Mouse (Mus musculus): ENCODE measurements around the gene Cep72. TPM values are rescaled to one million over a fixed set of nuclear protein-coding genes. Genes with fewer than 3 reads are reported as not detected.
"Not testable (repeated sequence)": the region's sequence is repeated elsewhere in the genome, so short reads cannot be mapped to it uniquely, and the experiment has no call there.

The Cep72 gene
- polyA plus RNA-seq, 1 experiment, result 2.2 TPM

- no peak for TF ChIP-seq POLR2A (IDR thresholded peaks at IDR 0.05; ENCODE audit: low read depth, low read length)
- no peak for TF ChIP-seq CTCF (conservative IDR thresholded peaks at IDR 0.05; ENCODE audit: insufficient read depth, insufficient read length, low read depth, low read length)
- Histone ChIP-seq H3K4me3 (ENCODE audit: insufficient read depth, low read depth, low read length) (no peak overlapping the region), H3K36me3 (ENCODE audit: control insufficient read depth, insufficient read depth, low read length) (no peaks in the 10 kb centered on the region), H3K27me3 (replicated peaks; ENCODE audit: control insufficient read depth, insufficient read depth, low read length) (no peaks in the 10 kb centered on the region), H3K4me1 (ENCODE audit: control insufficient read depth, insufficient read depth, low read length) (no peaks in the 10 kb centered on the region), H3K27ac (ENCODE audit: insufficient read depth, low read depth, low read length) (no peak overlapping the region)
- no peak for DNase-seq
- 78% methylated on average over 4 of the region's 4 CpGs for WGBS
These were observed 44.7 kb downstream of the Cep72 start for GRCm38 (mm10) chr13:74017426-74017825.

GRCm38 (mm10) chr13:74015908-74016307 lies 46.2 kb downstream of the Cep72 start:
- 72% methylated on average over 4 of the region's 4 CpGs for WGBS
- no peaks in the 10 kb centered on the region for H3K27me3 ChIP-seq (replicated peaks; ENCODE audit: control insufficient read depth, insufficient read depth, low read length)
- no peaks in the 10 kb centered on the region for H3K36me3 ChIP-seq (ENCODE audit: control insufficient read depth, insufficient read depth, low read length)
- no peak overlapping the region for H3K27ac ChIP-seq (ENCODE audit: insufficient read depth, low read depth, low read length)
- H3K4me1 ChIP-seq (ENCODE audit: control insufficient read depth, insufficient read depth, low read length), result no peaks in the 10 kb centered on the region
- TF ChIP-seq CTCF (conservative IDR thresholded peaks at IDR 0.05; ENCODE audit: insufficient read depth, insufficient read length, low read depth, low read length) (no peak), POLR2A (IDR thresholded peaks at IDR 0.05; ENCODE audit: low read depth, low read length) (no peak)
- H3K4me3 ChIP-seq (ENCODE audit: insufficient read depth, low read depth, low read length), result no peak overlapping the region
- DNase-seq, result no peak

- no peak for DNase-seq
- Histone ChIP-seq H3K27me3 (replicated peaks; ENCODE audit: control insufficient read depth, insufficient read depth, low read length) (no peaks in the 10 kb centered on the region), H3K36me3 (ENCODE audit: control insufficient read depth, insufficient read depth, low read length) (no peaks in the 10 kb centered on the region), H3K27ac (ENCODE audit: insufficient read depth, low read depth, low read length) (no peak overlapping the region), H3K4me3 (ENCODE audit: insufficient read depth, low read depth, low read length) (peak overlapping the region; percentile 59; the same call in 1 of the 2 replicates), H3K4me1 (ENCODE audit: control insufficient read depth, insufficient read depth, low read length) (no peaks in the 10 kb centered on the region)
- 27% methylated on average over 3 of the region's 3 CpGs for WGBS
- TF ChIP-seq POLR2A (IDR thresholded peaks at IDR 0.05; ENCODE audit: low read depth, low read length), result no peak
- TF ChIP-seq CTCF (conservative IDR thresholded peaks at IDR 0.05; ENCODE audit: insufficient read depth, insufficient read length, low read depth, low read length), result no peak
These were observed 51.4 kb downstream of the Cep72 start for GRCm38 (mm10) chr13:74010678-74011077.

- Histone ChIP-seq H3K27me3 (replicated peaks; ENCODE audit: control insufficient read depth, insufficient read depth, low read length) (no peaks in the 10 kb centered on the region), H3K4me3 (ENCODE audit: insufficient read depth, low read depth, low read length) (peak overlapping the region; percentile 59), H3K36me3 (ENCODE audit: control insufficient read depth, insufficient read depth, low read length) (no peaks in the 10 kb centered on the region), H3K4me1 (ENCODE audit: control insufficient read depth, insufficient read depth, low read length) (no peaks in the 10 kb centered on the region), H3K27ac (ENCODE audit: insufficient read depth, low read depth, low read length) (no peak overlapping the region)
- no peak for TF ChIP-seq CTCF (conservative IDR thresholded peaks at IDR 0.05; ENCODE audit: insufficient read depth, insufficient read length, low read depth, low read length)
- TF ChIP-seq POLR2A (IDR thresholded peaks at IDR 0.05; ENCODE audit: low read depth, low read length), result no peak
- DNase-seq, result peak; percentile 72
- WGBS, result 3% methylated on average over 55 of the region's 55 CpGs
These were observed 52.1 kb downstream of the Cep72 start for GRCm38 (mm10) chr13:74009791-74010614.

GRCm38 (mm10) chr13:74008948-74009718 lies 53.0 kb downstream of the Cep72 start, which contains the start of gene Tppp:
Gene Tppp, plus strand, starts transcription at chr13:74009407.
- TF ChIP-seq POLR2A (IDR thresholded peaks at IDR 0.05; ENCODE audit: low read depth, low read length) (no peak), CTCF (conservative IDR thresholded peaks at IDR 0.05; ENCODE audit: insufficient read depth, insufficient read length, low read depth, low read length) (no peak)
- WGBS, result under 1% methylated on average over 56 of the region's 56 CpGs
- Histone ChIP-seq H3K4me1 (ENCODE audit: control insufficient read depth, insufficient read depth, low read length) (no peaks in the 10 kb centered on the region), H3K36me3 (ENCODE audit: control insufficient read depth, insufficient read depth, low read length) (no peaks in the 10 kb centered on the region), H3K27me3 (replicated peaks; ENCODE audit: control insufficient read depth, insufficient read depth, low read length) (no peaks in the 10 kb centered on the region), H3K4me3 (ENCODE audit: insufficient read depth, low read depth, low read length) (peak within 1 kb of the TSS; percentile 59), H3K27ac (ENCODE audit: insufficient read depth, low read depth, low read length) (no peak within 1 kb of the TSS)
- peak; percentile 95 for DNase-seq

GRCm38 (mm10) chr13:74008216-74008615 lies 53.9 kb downstream of the Cep72 start:
- H3K27ac ChIP-seq (ENCODE audit: insufficient read depth, low read depth, low read length); H3K27me3 ChIP-seq (replicated peaks; ENCODE audit: control insufficient read depth, insufficient read depth, low read length); H3K4me3 ChIP-seq (ENCODE audit: insufficient read depth, low read depth, low read length); DNase-seq; H3K36me3 ChIP-seq (ENCODE audit: control insufficient read depth, insufficient read depth, low read length); H3K4me1 ChIP-seq (ENCODE audit: control insufficient read depth, insufficient read depth, low read length): not testable (repeated sequence)
- 75% methylated on average over 2 of the region's 2 CpGs for WGBS

- H3K27me3 ChIP-seq (replicated peaks; ENCODE audit: control insufficient read depth, insufficient read depth, low read length); H3K27ac ChIP-seq (ENCODE audit: insufficient read depth, low read depth, low read length); DNase-seq; H3K4me1 ChIP-seq (ENCODE audit: control insufficient read depth, insufficient read depth, low read length); H3K36me3 ChIP-seq (ENCODE audit: control insufficient read depth, insufficient read depth, low read length); H3K4me3 ChIP-seq (ENCODE audit: insufficient read depth, low read depth, low read length): not testable (repeated sequence)
- WGBS, result 95% methylated on average over 4 of the region's 4 CpGs
These were observed 55.2 kb downstream of the Cep72 start for GRCm38 (mm10) chr13:74006881-74007280.

All from kidney, adult 2 months (tissue).